Mouse (Mus musculus) G1E-ER4 (cell line): ENCODE measurements around the gene Vmn2r79. TPM values are rescaled to one million over a fixed set of nuclear protein-coding genes. Genes with fewer than 3 reads are reported as not detected.
"Not testable (repeated sequence)": the region's sequence is repeated elsewhere in the genome, so short reads cannot be mapped to it uniquely, and the experiment has no call there.

Source experiments
- GATA1 ChIP-seq: IDR thresholded peaks from one replicate; pipeline ENCODE4 v1.8.0; 2012; ENCODE audit warnings: low read length, inconsistent platforms
- polyA plus RNA-seq: library from polyadenylated mRNA; stranded (reverse); fragments of >175 nt; gene quantifications from 2 replicates; pipeline ENCODE4 v1.2.3, GENCODE M21; 2012

The Vmn2r79 gene
- not detected in 2 replicates for polyA plus RNA-seq

DNA sequence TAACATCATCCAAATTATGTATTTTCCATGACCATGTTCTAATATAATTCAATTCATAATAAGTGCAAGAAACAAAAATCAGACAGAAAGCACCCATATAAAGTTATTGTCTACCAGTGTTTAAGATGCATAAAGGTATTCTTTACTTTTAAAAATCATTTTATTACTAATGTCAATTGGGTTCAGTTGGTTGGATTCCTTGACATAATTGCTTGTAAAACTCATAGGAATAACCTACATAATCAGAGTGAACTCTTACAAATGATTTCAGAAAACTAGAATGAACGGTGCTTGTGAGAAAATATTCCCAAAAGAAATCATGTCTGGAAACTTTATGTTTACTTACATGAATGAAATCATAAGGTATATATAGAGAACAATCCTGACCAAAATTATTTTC lies at the start of gene Vmn2r79:
Vmn2r79 (plus strand) TSS at position 301 of the 400 bp plus-strand sequence.
- TF ChIP-seq GATA1 = not testable (repeated sequence)

DNA sequence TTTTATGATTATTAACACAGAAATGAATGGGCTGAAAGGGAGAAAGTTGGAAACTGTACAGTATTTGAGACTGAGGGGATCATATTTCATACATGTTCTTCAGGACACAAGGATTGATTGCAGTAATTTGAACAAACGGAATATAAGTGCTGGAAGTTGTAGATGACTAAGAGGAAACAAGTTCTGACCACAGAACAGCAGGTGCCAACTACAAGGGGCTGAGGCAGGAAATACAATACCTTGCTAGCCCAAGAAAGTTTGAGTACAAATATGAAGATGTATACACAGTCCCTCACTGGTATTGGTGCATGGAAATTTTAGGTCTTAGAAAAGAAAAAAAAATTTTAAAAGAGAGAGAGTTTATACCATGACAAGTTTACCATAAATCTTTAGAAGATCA lies 1.2 kb upstream of the Vmn2r79 start:
- no peak for TF ChIP-seq GATA1

DNA sequence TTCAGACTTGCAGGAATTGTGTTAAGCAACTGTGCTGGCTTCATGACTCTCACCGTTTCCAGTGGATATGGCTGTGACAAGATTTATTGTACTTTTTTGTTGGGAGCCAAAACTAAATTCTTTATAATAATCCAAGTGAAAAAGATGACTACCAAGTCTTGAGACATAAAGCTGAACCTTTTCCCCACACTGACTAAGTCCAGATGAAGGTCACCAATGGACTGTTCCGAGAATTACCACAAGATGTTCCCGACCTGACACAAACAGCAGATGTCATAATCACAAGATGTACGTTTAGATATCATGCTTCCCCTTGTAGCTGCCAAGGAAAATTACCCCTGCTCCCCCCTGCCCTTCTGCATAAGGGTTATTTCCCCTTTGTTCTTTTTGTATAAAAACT lies 67.7 kb downstream of the Vmn2r79 start:
- no peak for TF ChIP-seq GATA1

Other genes with a start within 250 kb of the Vmn2r79 start
- not detected in 2 replicates for gene Folh1, start 220.2 kb upstream of the Vmn2r79 start, polyA plus RNA-seq
- not detected in 2 replicates for gene Vmn2r77, start 201.1 kb upstream of the Vmn2r79 start, polyA plus RNA-seq
- not detected in 2 replicates for gene Vmn2r78, start 81.0 kb upstream of the Vmn2r79 start, polyA plus RNA-seq
- not detected in 2 replicates for gene Nox4, start 250.0 kb downstream of the Vmn2r79 start, polyA plus RNA-seq